Mouse (Mus musculus) limb, embryonic 15.5 days (tissue): Measurements from ENCODE around the gene Stra6. TPM values are rescaled to one million over a fixed set of nuclear protein-coding genes. Genes with fewer than 3 reads are reported as not detected.
A peak's percentile ranks its signal among the peaks of the same experiment; 100 is the strongest.

Experiments
- ATAC-seq: fragments of 200-750 bp; cut with Nextera tagmentation; 2 replicates; pipeline ENCODE4 v1.8.0; 2017; ENCODE audit warnings: low read depth, moderate TSS enrichment; ENCODE audit not compliant: insufficient number of reproducible peaks, low FRiP score, low TSS enrichment
- H3K27ac ChIP-seq: fragments of 300-500 bp; sonication (generic); 2 replicates; pipeline ENCODE4 v1.5.1; 2015; ENCODE audit warnings: moderate library complexity, mild to moderate bottlenecking, inconsistent platforms
- H3K27me3 ChIP-seq: fragments of 300-500 bp; sonication (generic); 2 replicates; pipeline ENCODE4 v1.6.1; 2015; ENCODE audit warnings: inconsistent platforms
- H3K36me3 ChIP-seq: fragments of 300-500 bp; sonication (generic); 2 replicates; pipeline ENCODE4 v1.6.1; 2015; ENCODE audit warnings: inconsistent platforms
- H3K4me1 ChIP-seq: fragments of 300-500 bp; sonication (generic); 2 replicates; pipeline ENCODE4 v1.6.1; 2015; ENCODE audit warnings: inconsistent platforms
- H3K4me2 ChIP-seq: fragments of 300-500 bp; sonication (generic); 2 replicates; pipeline ENCODE4 v1.6.1; 2015; ENCODE audit warnings: mild to moderate bottlenecking, inconsistent platforms
- H3K4me3 ChIP-seq: fragments of 300-500 bp; sonication (generic); 2 replicates; pipeline ENCODE4 v1.5.1; 2015; ENCODE audit warnings: mild to moderate bottlenecking, inconsistent platforms
- H3K9ac ChIP-seq: fragments of 300-500 bp; sonication (generic); 2 replicates; pipeline ENCODE4 v1.6.1; 2015; ENCODE audit warnings: inconsistent platforms
- H3K9me3 ChIP-seq: fragments of 300-500 bp; sonication (generic); 2 replicates; pipeline ENCODE4 v1.6.1; 2016; ENCODE audit warnings: inconsistent platforms
- WGBS: fragments of 180-500 bp; shearing (Covaris S2); methylation state at CpG from one replicate; pipeline ENCODE4 v1.1.7; 2015; 5-methylcytosine and 5-hydroxymethylcytosine counted together
- polyA plus RNA-seq: library from polyadenylated mRNA; unstranded; fragments of >200 nt; fragmentation: Nextera tagmentation; extraction: Ambion mirVana; gene quantifications from 2 replicates; pipeline ENCODE4 v1.2.1, GENCODE M21; 2015

Stra6 gene
- polyA plus RNA-seq, 1 experiment from 2014 or later: 8.8 TPM

- Histone ChIP-seq H3K9ac (no peak overlapping the region), H3K27me3 (no peaks in the 10 kb centered on the region), H3K27ac (no peak overlapping the region), H3K4me1 (peaks cover 34% of the 10 kb centered on the region), H3K4me3 (no peak overlapping the region), H3K4me2 (no peak overlapping the region), H3K9me3 (no peaks in the 10 kb centered on the region), H3K36me3 (no peaks in the 10 kb centered on the region)
- 76% methylated on average over 3 of the region's 3 CpGs for WGBS
- ATAC-seq: no peak
These were observed 98.6 kb downstream of the Stra6 start for GRCm38 (mm10) chr9:58162173-58162572.

GRCm38 (mm10) chr9:58163146-58163545, 99.6 kb downstream of the Stra6 start:
- 65% methylated on average over 5 of the region's 5 CpGs for WGBS
- no peaks in the 10 kb centered on the region for H3K36me3 ChIP-seq
- H3K9me3 ChIP-seq: no peaks in the 10 kb centered on the region
- no peak overlapping the region for H3K4me3 ChIP-seq
- H3K4me1 ChIP-seq: peaks cover 26% of the 10 kb centered on the region
- no peak overlapping the region for H3K9ac ChIP-seq
- ATAC-seq: no peak
- no peak overlapping the region for H3K27ac ChIP-seq
- no peaks in the 10 kb centered on the region for H3K27me3 ChIP-seq
- no peak overlapping the region for H3K4me2 ChIP-seq

- ATAC-seq: no peak
- Histone ChIP-seq H3K4me2 (no peak overlapping the region), H3K27ac (no peak overlapping the region), H3K36me3 (no peaks in the 10 kb centered on the region), H3K9ac (no peak overlapping the region), H3K27me3 (no peaks in the 10 kb centered on the region), H3K4me3 (no peak overlapping the region), H3K4me1 (peaks cover 9% of the 10 kb centered on the region; the same call in 1 of the 2 replicates), H3K9me3 (no peaks in the 10 kb centered on the region)
- WGBS: 81% methylated on average over 1 of the region's 1 CpGs
These were observed 102.2 kb downstream of the Stra6 start for GRCm38 (mm10) chr9:58165779-58166178.

GRCm38 (mm10) chr9:58168880-58169279, 105.3 kb downstream of the Stra6 start:
- WGBS: 63% methylated on average over 3 of the region's 3 CpGs
- H3K27ac ChIP-seq: no peak overlapping the region
- H3K4me2 ChIP-seq: no peak overlapping the region
- H3K36me3 ChIP-seq: no peaks in the 10 kb centered on the region
- no peaks in the 10 kb centered on the region for H3K9me3 ChIP-seq
- no peak overlapping the region for H3K9ac ChIP-seq
- peaks cover 4% of the 10 kb centered on the region; the same call in 1 of the 2 replicates for H3K4me1 ChIP-seq
- no peak for ATAC-seq
- H3K27me3 ChIP-seq: no peaks in the 10 kb centered on the region
- no peak overlapping the region for H3K4me3 ChIP-seq

GRCm38 (mm10) chr9:58169426-58169825, 105.8 kb downstream of the Stra6 start:
- no peak for ATAC-seq
- Histone ChIP-seq H3K27ac (no peak overlapping the region), H3K9me3 (no peaks in the 10 kb centered on the region), H3K4me2 (no peak overlapping the region), H3K36me3 (no peaks in the 10 kb centered on the region), H3K4me3 (no peak overlapping the region), H3K9ac (no peak overlapping the region), H3K4me1 (peaks cover 4% of the 10 kb centered on the region; the same call in 1 of the 2 replicates), H3K27me3 (no peaks in the 10 kb centered on the region)
- WGBS: 81% methylated on average over 6 of the region's 6 CpGs

GRCm38 (mm10) chr9:58172863-58173262, 109.3 kb downstream of the Stra6 start:
- Histone ChIP-seq H3K9ac (no peak overlapping the region), H3K9me3 (no peaks in the 10 kb centered on the region), H3K4me1 (peaks cover 12% of the 10 kb centered on the region), H3K4me3 (no peak overlapping the region), H3K27ac (no peak overlapping the region), H3K27me3 (no peaks in the 10 kb centered on the region), H3K4me2 (no peak overlapping the region), H3K36me3 (no peaks in the 10 kb centered on the region)
- WGBS: 80% methylated on average over 2 of the region's 2 CpGs
- ATAC-seq: no peak

GRCm38 (mm10) chr9:58174818-58175251, 111.2 kb downstream of the Stra6 start:
- ATAC-seq: peak; percentile 63
- no peak overlapping the region for H3K4me3 ChIP-seq
- no peaks in the 10 kb centered on the region for H3K9me3 ChIP-seq

GRCm38 (mm10) chr9:58175745-58176487, 112.3 kb downstream of the Stra6 start:
- Histone ChIP-seq H3K9ac (no peak overlapping the region), H3K4me2 (no peak overlapping the region), H3K27me3 (no peaks in the 10 kb centered on the region), H3K9me3 (no peaks in the 10 kb centered on the region), H3K36me3 (no peaks in the 10 kb centered on the region), H3K4me3 (no peak overlapping the region), H3K4me1 (peaks cover 8% of the 10 kb centered on the region; the same call in 1 of the 2 replicates), H3K27ac (peak overlapping the region; percentile 18; the same call in 1 of the 2 replicates)
- 24% methylated on average over 5 of the region's 5 CpGs for WGBS
- ATAC-seq: no peak

More at GRCm38 (mm10) chr9:58174818-58175251, 111.2 kb downstream of the Stra6 start:
- H3K27ac ChIP-seq: 0 out of 2 replicates have a peak overlapping the region, but pooled peaks have one; percentile 18
- H3K4me2 ChIP-seq: no peak overlapping the region
- no peaks in the 10 kb centered on the region for H3K27me3 ChIP-seq
- H3K9ac ChIP-seq: no peak overlapping the region
- H3K4me1 ChIP-seq: peaks cover 8% of the 10 kb centered on the region; the same call in 1 of the 2 replicates
- 26% methylated on average over 5 of the region's 5 CpGs for WGBS
- no peaks in the 10 kb centered on the region for H3K36me3 ChIP-seq

GRCm38 (mm10) chr9:58177165-58177564, 113.6 kb downstream of the Stra6 start:
- no peak for ATAC-seq
- no peaks in the 10 kb centered on the region for H3K9me3 ChIP-seq
- H3K4me1 ChIP-seq: peaks cover 8% of the 10 kb centered on the region; the same call in 1 of the 2 replicates
- no peak overlapping the region for H3K9ac ChIP-seq
- no peaks in the 10 kb centered on the region for H3K27me3 ChIP-seq
- no peaks in the 10 kb centered on the region for H3K36me3 ChIP-seq
- no peak overlapping the region for H3K4me3 ChIP-seq
- no peak overlapping the region for H3K4me2 ChIP-seq
- no peak overlapping the region for H3K27ac ChIP-seq
- 68% methylated on average over 4 of the region's 4 CpGs for WGBS

GRCm38 (mm10) chr9:58179390-58179789, 115.8 kb downstream of the Stra6 start:
- no peak overlapping the region for H3K4me3 ChIP-seq
- H3K4me1 ChIP-seq: peaks cover 8% of the 10 kb centered on the region; the same call in 1 of the 2 replicates
- H3K9ac ChIP-seq: no peak overlapping the region
- H3K4me2 ChIP-seq: no peak overlapping the region
- H3K27me3 ChIP-seq: no peaks in the 10 kb centered on the region
- no peak overlapping the region for H3K27ac ChIP-seq
- no peaks in the 10 kb centered on the region for H3K9me3 ChIP-seq
- 83% methylated on average over 2 of the region's 2 CpGs for WGBS
- no peak for ATAC-seq
- no peaks in the 10 kb centered on the region for H3K36me3 ChIP-seq

GRCm38 (mm10) chr9:58184456-58184855, 120.9 kb downstream of the Stra6 start:
- 81% methylated on average over 6 of the region's 6 CpGs for WGBS

GRCm38 (mm10) chr9:58194222-58194621, 130.6 kb downstream of the Stra6 start:
- H3K36me3 ChIP-seq: no peaks in the 10 kb centered on the region
- peaks cover 36% of the 10 kb centered on the region for H3K4me1 ChIP-seq
- H3K9me3 ChIP-seq: no peaks in the 10 kb centered on the region
- H3K9ac ChIP-seq: no peak overlapping the region
- no peak overlapping the region for H3K4me2 ChIP-seq
- WGBS: 60% methylated on average over 9 of the region's 9 CpGs
- ATAC-seq: no peak
- peaks cover 48% of the 10 kb centered on the region for H3K27me3 ChIP-seq
- H3K27ac ChIP-seq: no peak overlapping the region
- H3K4me3 ChIP-seq: no peak overlapping the region

More at GRCm38 (mm10) chr9:58184456-58184855, 120.9 kb downstream of the Stra6 start:
- H3K9me3 ChIP-seq: no peaks in the 10 kb centered on the region
- no peaks in the 10 kb centered on the region for H3K36me3 ChIP-seq
- no peaks in the 10 kb centered on the region for H3K27me3 ChIP-seq
- no peak overlapping the region for H3K9ac ChIP-seq
- H3K4me2 ChIP-seq: no peak overlapping the region
- H3K27ac ChIP-seq: no peak overlapping the region
- ATAC-seq: no peak
- no peak overlapping the region for H3K4me3 ChIP-seq
- no peaks in the 10 kb centered on the region for H3K4me1 ChIP-seq
